Mouse (Mus musculus) cerebellum, postnatal 36 days (tissue): ENCODE data around the gene Olfr20.
"Not testable (repeated sequence)": the region's sequence is repeated elsewhere in the genome, so short reads cannot be mapped to it uniquely, and the experiment has no call there.

Experiments
- DNase-seq, 2 experiments: peaks; one replicate each; pipeline ENCODE4 v3.0.0; 2021 to 2022; ENCODE audit warnings: mixed read lengths in 2 of 2

The Olfr20 gene

GRCm38 (mm10) chr11:73350483-73350882 lies at the start of gene Olfr20:
Olfr20 (plus strand) TSS chr11:73350783.
- DNase-seq, result no peak

GRCm38 (mm10) chr11:73303123-73303522 lies 47.5 kb upstream of the Olfr20 start:
- DNase-seq, result no peak

DNA sequence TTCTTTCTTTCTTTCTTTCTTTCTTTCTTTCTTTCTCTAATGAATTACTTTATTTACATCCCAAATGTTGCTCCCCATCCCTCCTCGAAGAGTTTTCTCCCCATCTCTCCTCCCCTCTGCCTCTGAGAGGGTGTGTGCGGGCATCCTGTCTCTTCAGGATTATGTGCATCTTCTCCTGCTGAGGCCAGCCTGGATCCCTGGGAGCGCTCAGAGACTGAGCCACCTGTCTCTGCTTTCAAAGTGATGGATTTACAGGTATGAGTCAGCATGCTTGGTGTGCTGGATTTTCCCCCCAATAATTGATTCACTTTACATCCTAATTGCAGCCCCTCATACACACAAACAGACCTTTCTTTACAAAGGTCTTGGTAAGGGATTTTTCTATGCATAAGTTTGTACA lies 34.6 kb upstream of the Olfr20 start:
- no peak for DNase-seq

DNA sequence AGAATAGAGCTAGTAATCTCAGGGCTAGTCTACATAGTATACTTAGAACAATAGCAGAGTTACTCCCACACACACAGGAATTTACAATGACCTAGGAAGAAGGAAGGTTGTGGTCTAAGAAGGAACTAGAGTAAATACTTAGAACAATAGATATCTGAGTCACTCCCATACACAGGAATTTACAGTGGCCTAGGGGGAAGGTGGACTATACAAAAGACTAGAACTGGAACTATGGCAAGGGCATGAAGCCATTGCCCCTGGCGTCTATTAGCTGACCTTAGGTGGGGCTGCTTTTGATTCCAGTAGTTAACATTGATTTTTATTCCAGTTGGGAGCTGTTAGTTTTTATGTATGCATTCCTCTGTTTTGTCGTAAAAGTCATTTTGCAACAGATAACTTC lies 32.0 kb upstream of the Olfr20 start:
- not testable (repeated sequence) for DNase-seq

GRCm38 (mm10) chr11:73321064-73321463 lies 29.5 kb upstream of the Olfr20 start:
- not testable (repeated sequence) for DNase-seq

GRCm38 (mm10) chr11:73323906-73324830 lies 26.4 kb upstream of the Olfr20 start:
- DNase-seq, result no peak

- no peak for DNase-seq
These were observed 24.1 kb upstream of the Olfr20 start for GRCm38 (mm10) chr11:73326485-73326886.

- DNase-seq, result no peak
These were observed 23.2 kb upstream of the Olfr20 start for GRCm38 (mm10) chr11:73327361-73327760.

- no peak for DNase-seq
These were observed 21.1 kb upstream of the Olfr20 start, which contains the start of the genes Aspa, Gm49340 and Spata22 for GRCm38 (mm10) chr11:73329442-73329841. Aspa (minus strand) TSS chr11:73329596. Gm49340 (plus strand) TSS chr11:73329741. Spata22 (plus strand) TSS chr11:73329741.

DNA sequence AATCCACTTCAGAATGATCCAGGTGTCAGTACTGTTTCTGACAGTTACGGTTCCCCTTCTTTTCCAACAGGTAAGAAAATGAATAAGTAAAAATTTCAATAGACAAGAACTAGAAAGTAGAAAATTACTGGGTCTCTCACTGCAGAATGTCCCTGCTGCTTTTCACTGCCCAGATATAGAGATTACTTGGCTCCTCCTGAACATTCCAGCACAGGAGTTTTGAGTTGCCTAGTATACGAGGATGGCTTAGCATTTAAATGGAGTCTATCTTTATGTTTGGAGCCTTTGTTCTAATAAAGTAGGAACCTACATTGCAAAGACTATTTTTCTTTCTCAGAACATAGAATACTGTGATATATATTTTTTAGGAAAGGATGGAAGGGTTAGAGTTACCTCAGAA lies 17.2 kb upstream of the Olfr20 start:
- DNase-seq, result no peak

DNA sequence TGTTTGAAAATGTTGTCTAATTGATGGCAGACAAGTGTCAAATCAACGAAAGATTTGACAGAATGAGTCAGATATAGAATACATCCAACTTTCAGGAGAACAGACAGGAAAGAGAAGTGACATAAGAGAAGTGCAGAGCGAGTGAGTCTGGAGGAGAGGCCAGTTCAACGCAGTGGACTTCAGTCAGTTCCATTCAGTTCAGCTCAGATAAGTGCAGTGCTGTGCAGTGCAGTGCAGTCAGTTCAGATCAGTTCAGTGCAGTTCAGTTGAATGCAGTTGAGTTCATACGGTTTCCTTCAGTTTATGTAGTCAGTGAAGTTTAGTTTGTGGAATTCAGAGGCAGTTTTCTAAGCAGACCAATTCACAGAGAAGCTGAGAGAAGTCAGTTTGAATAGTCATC lies 13.7 kb upstream of the Olfr20 start:
- DNase-seq, result no peak

GRCm38 (mm10) chr11:73370946-73371345 lies 20.4 kb downstream of the Olfr20 start, which contains the start of gene Olfr376:
Olfr376 (plus strand) TSS chr11:73371246.
- DNase-seq, result no peak

DNA sequence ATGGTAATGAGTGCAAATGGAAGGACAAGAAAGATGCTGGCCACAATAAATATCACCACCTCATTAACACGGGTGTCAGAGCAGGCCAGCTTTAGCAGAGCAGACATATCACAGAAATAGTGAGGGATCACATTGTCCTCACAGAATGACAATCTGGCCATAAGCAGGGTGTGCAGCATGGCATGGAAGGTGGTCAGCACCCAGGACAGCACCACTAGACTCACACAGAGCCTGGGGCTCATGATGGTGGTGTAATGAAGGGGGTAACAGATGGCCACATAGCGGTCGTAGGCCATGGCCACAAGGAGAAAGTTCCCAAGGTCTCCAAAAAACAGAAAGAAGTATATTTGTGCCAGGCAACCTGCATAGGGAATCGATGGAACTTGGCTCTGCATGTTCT lies 44.8 kb downstream of the Olfr20 start:
- no peak for DNase-seq

- no peak for DNase-seq
These were observed 48.9 kb downstream of the Olfr20 start, which contains the start of gene Olfr1 for GRCm38 (mm10) chr11:73399514-73399913. Olfr1 (minus strand) TSS chr11:73399614.
